Mouse (Mus musculus) thymus, adult 18-20 months (tissue): ENCODE measurements at regions not wholly inside any gene's neighbourhood (a gene's known extent, or its start where the extent isn't known, plus 50 kb on each side); places are given as distances from the start of the nearest gene placed in this dataset.

Experiments used
- DNase-seq, 2 experiments: peaks; one replicate each; pipeline ENCODE4 v3.0.0; 2022; ENCODE audit warnings: mixed read lengths in 2 of 2

- no peak for DNase-seq
Observed at GRCm38 (mm10) chr15:25305801-25306200, 107.8 kb downstream of the Basp1 start.

- DNase-seq: peak; percentile 20 to 29
Observed at GRCm38 (mm10) chr15:25303379-25303778, 110.2 kb downstream of the Basp1 start.

GRCm38 (mm10) chr15:25302671-25303294, 110.8 kb downstream of the Basp1 start:
- DNase-seq: no peak

GRCm38 (mm10) chr15:25301810-25302209, 111.8 kb downstream of the Basp1 start:
- DNase-seq: no peak

GRCm38 (mm10) chr15:25297278-25297677, 116.3 kb downstream of the Basp1 start:
- no peak for DNase-seq

GRCm38 (mm10) chr15:25296714-25297113, 116.8 kb downstream of the Basp1 start:
- no peak for DNase-seq

- no peak for DNase-seq
Observed at GRCm38 (mm10) chr15:25295753-25296152, 117.8 kb downstream of the Basp1 start.

GRCm38 (mm10) chr15:25291231-25291691, 122.3 kb downstream of the Basp1 start:
- no peak for DNase-seq

GRCm38 (mm10) chr15:25287850-25288249, 125.7 kb downstream of the Basp1 start:
- no peak for DNase-seq

GRCm38 (mm10) chr15:25284354-25285199, 129.0 kb downstream of the Basp1 start:
- no peak for DNase-seq

- no peak for DNase-seq
Observed at GRCm38 (mm10) chr15:25283713-25284112, 129.9 kb downstream of the Basp1 start.

- no peak for DNase-seq
Observed at GRCm38 (mm10) chr15:25282346-25282745, 131.2 kb downstream of the Basp1 start.

- no peak for DNase-seq
Observed at GRCm38 (mm10) chr15:25281942-25282341, 131.6 kb downstream of the Basp1 start.

- DNase-seq: no peak
Observed at GRCm38 (mm10) chr15:25278317-25279156, 135.0 kb downstream of the Basp1 start.

GRCm38 (mm10) chr15:25276227-25276626, 137.3 kb downstream of the Basp1 start:
- DNase-seq: no peak

GRCm38 (mm10) chr15:25271886-25272285, 141.7 kb downstream of the Basp1 start:
- DNase-seq: no peak

GRCm38 (mm10) chr15:25270349-25270748, 143.2 kb downstream of the Basp1 start:
- no peak for DNase-seq

GRCm38 (mm10) chr15:25269345-25269996, 144.1 kb downstream of the Basp1 start:
- peak; percentile 14 to 33 for DNase-seq

- DNase-seq: no peak
Observed at GRCm38 (mm10) chr15:25268436-25268835, 145.1 kb downstream of the Basp1 start.

- DNase-seq: no peak
Observed at GRCm38 (mm10) chr15:25267509-25267908, 146.1 kb downstream of the Basp1 start.

GRCm38 (mm10) chr15:25252648-25253567, 160.7 kb downstream of the Basp1 start:
- no peak for DNase-seq
